In the genomic region with DNA sequence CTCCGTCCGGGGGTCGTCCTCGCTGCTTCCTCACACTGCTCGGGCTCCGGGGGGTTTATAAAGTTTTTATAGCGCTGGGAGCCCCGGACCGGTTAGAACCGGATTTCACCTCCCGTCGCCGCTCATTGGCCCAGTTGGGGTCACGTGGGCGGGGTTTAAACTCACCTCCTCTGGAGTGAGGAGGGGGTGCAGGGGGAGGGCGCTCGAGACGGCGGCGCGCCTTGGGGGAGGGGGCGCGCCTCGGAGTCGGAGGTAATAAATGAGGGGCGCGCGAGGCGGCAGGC, we compare ENCODE assay signal across 8 mouse cellular contexts. TPM values are rescaled to one million over a fixed set of nuclear protein-coding genes. Genes with fewer than 3 reads are reported as not detected.
DNase-seq lines count a peak whose midpoint lies in the region; ATAC-seq and TF ChIP-seq lines count a peak whose summit lies in the region.

No protein-coding gene starts in this region.

- intact Hi-C loops in heart, postnatal 25 days (cut with DNase I) = loop anchor here (2.0 to 5.0 kb wide), 2 partner anchors 31 to 36 kb away; no protein-coding TSS in a partner anchor

- WGBS in forebrain, embryonic 15.5 days = under 1% methylated on average over 28 of the region's 29 CpGs
- 0% methylated on average over 24 of the region's 29 CpGs for WGBS in neural tube, embryonic 14.5 days

- H3K36me3 ChIP-seq in G1E (replicated peaks) = peaks cover 70% of the 10 kb centered on the region
- H3K36me3 ChIP-seq in forebrain, embryonic 15.5 days = peaks cover 27% of the 10 kb centered on the region
- peaks cover 26% of the 10 kb centered on the region for H3K36me3 ChIP-seq in neural tube, embryonic 14.5 days (ENCODE audit: control insufficient read depth, insufficient read depth, low read length)

- H3K27ac ChIP-seq in forebrain, embryonic 15.5 days (replicated peaks) = peak overlapping the region; percentile 100
- H3K27ac ChIP-seq in neural tube, embryonic 14.5 days (ENCODE audit: low read depth, low read length) = peak overlapping the region; percentile 99

- peak overlapping the region; percentile 78 for H3K4me3 ChIP-seq in G1E (ENCODE audit: low read depth, low read length)
- peak overlapping the region; percentile 52 for H3K4me3 ChIP-seq in forebrain, embryonic 15.5 days
- H3K4me3 ChIP-seq in neural tube, embryonic 14.5 days (ENCODE audit: low read depth, low read length) = peak overlapping the region; percentile 70

- H3K9ac ChIP-seq in forebrain, embryonic 15.5 days (replicated peaks) = peak overlapping the region; percentile 72
- H3K9ac ChIP-seq in neural tube, embryonic 14.5 days (replicated peaks; ENCODE audit: low read depth, low read length) = peak overlapping the region; percentile 93

- no peak for TF ChIP-seq CTCF in G1E (IDR thresholded peaks at IDR 0.05; ENCODE audit: low read depth, low read length)

- peak; percentile 78 for ATAC-seq in G1E (ENCODE audit: extremely low read depth, insufficient number of reproducible peaks, low FRiP score, poor library complexity, severe bottlenecking)
- peak; percentile 80 for ATAC-seq in forebrain, embryonic 15.5 days (replicated peaks)
- peak; percentile 88 for ATAC-seq in neural tube, embryonic 14.5 days (ENCODE audit: low read depth)

- peak overlapping the region; percentile 72 for H3K4me2 ChIP-seq in forebrain, embryonic 15.5 days (replicated peaks)
- H3K4me2 ChIP-seq in neural tube, embryonic 14.5 days (ENCODE audit: low read depth, low read length) = peak overlapping the region; percentile 98

- H3K4me1 ChIP-seq in G1E (ENCODE audit: insufficient read depth, low read depth, low read length) = peaks cover 40% of the 10 kb centered on the region
- peaks cover 54% of the 10 kb centered on the region for H3K4me1 ChIP-seq in forebrain, embryonic 15.5 days
- peaks cover 34% of the 10 kb centered on the region for H3K4me1 ChIP-seq in neural tube, embryonic 14.5 days (ENCODE audit: control insufficient read depth, insufficient read depth, low read length)

- H3K9me3 ChIP-seq in G1E (replicated peaks) = no peaks in the 10 kb centered on the region
- H3K9me3 ChIP-seq in forebrain, embryonic 15.5 days = no peaks in the 10 kb centered on the region
- no peaks in the 10 kb centered on the region for H3K9me3 ChIP-seq in neural tube, embryonic 14.5 days (ENCODE audit: control insufficient read depth, low read length)

- H3K27me3 ChIP-seq in G1E (ENCODE audit: insufficient read depth, low read length) = no peaks in the 10 kb centered on the region
- no peaks in the 10 kb centered on the region for H3K27me3 ChIP-seq in forebrain, embryonic 15.5 days
- no peaks in the 10 kb centered on the region for H3K27me3 ChIP-seq in neural tube, embryonic 14.5 days (ENCODE audit: control insufficient read depth, insufficient read depth, low read length)

- DNase-seq in G1E (ENCODE audit: low spot score) = peak; percentile 92
- peak; percentile 91 for DNase-seq in cerebellum, adult 11-12 months
- peak; percentile 76 for DNase-seq in heart, postnatal 25 days (ENCODE audit: low spot score)
- DNase-seq in layer of hippocampus, adult 18-20 months (ENCODE audit: low spot score in 2 of 2) = peak; percentile 86 to 92
- peak; percentile 85 to 87 for DNase-seq in lung, adult 18-20 months
- DNase-seq in testis, postnatal 10 days (ENCODE audit: low spot score) = peak; percentile 97

RNA-seq across cellular contexts. Expression of gene Hmgn2, which starts 0.6 kb away (rescaled TPM):
- total RNA-seq in G1E (2014; fragmentation: Nextera tagmentation) (313 and 359 TPM in 2 replicates), G1E (2017) (127 and 148 TPM in 2 replicates)
- polyA plus RNA-seq in G1E (2012) = 595 and 658 TPM in 2 replicates
- 2,070 and 2,100 TPM in 2 replicates for polyA plus RNA-seq in forebrain, embryonic 15.5 days (2015; fragmentation: Nextera tagmentation; extraction: Ambion mirVana)
- total RNA-seq in heart, postnatal 25 days (2021) = 100 to 1,000 TPM; 104 to 120 TPM
- total RNA-seq in layer of hippocampus, adult 18-20 months (2021) = 100 to 1,000 TPM in 1 of 2 experiments, 10 to 100 TPM in 1; 98.1 to 114 TPM
- 1,100 and 1,186 TPM in 2 replicates for polyA plus RNA-seq in neural tube, embryonic 14.5 days (2014; fragmentation: Nextera tagmentation; extraction: Ambion mirVana)

RNA-seq across cellular contexts. Expression of gene Dhdds, which starts 32.9 kb away (rescaled TPM):
- 21.1 and 21.7 TPM in 2 replicates for total RNA-seq in G1E (2014; fragmentation: Nextera tagmentation)
- 12.5 and 13.4 TPM in 2 replicates for total RNA-seq in G1E (2017)
- 14.5 and 14.9 TPM in 2 replicates for polyA plus RNA-seq in G1E (2012)
- polyA plus RNA-seq in forebrain, embryonic 15.5 days (2015; fragmentation: Nextera tagmentation; extraction: Ambion mirVana) = 52.8 and 56.7 TPM in 2 replicates
- total RNA-seq in heart, postnatal 25 days (2021) = 10 to 100 TPM; 26.4 to 30.1 TPM
- total RNA-seq in layer of hippocampus, adult 18-20 months (2021) = 10 to 100 TPM; 56.6 to 61.9 TPM
- 48.8 and 48.9 TPM in 2 replicates for polyA plus RNA-seq in neural tube, embryonic 14.5 days (2014; fragmentation: Nextera tagmentation; extraction: Ambion mirVana)

RNA-seq across cellular contexts. Expression of gene Lin28a, which starts 50.8 kb away (rescaled TPM):
- total RNA-seq in G1E (2014; fragmentation: Nextera tagmentation) = not detected in 2 replicates
- total RNA-seq in G1E (2017) = 0.06 and 0.11 TPM in 2 replicates
- not detected in 2 replicates for polyA plus RNA-seq in G1E (2012)
- not detected in 2 replicates for polyA plus RNA-seq in forebrain, embryonic 15.5 days (2015; fragmentation: Nextera tagmentation; extraction: Ambion mirVana)
- not detected for total RNA-seq in heart, postnatal 25 days (2021)
- not detected for total RNA-seq in layer of hippocampus, adult 18-20 months (2021)
- 0.09 and 0.28 TPM in 2 replicates for polyA plus RNA-seq in neural tube, embryonic 14.5 days (2014; fragmentation: Nextera tagmentation; extraction: Ambion mirVana)

Comparison
In these comparisons a context has a peak if more than half of its experiments do, and no peak if none do; other contexts are left out.
1. Peak in every context shown above with its lines: DNase-seq, ATAC-seq, H3K4me3 ChIP-seq and H3K27ac ChIP-seq.